ENCODE assay signal across 25 mouse cellular contexts in the genomic region with DNA sequence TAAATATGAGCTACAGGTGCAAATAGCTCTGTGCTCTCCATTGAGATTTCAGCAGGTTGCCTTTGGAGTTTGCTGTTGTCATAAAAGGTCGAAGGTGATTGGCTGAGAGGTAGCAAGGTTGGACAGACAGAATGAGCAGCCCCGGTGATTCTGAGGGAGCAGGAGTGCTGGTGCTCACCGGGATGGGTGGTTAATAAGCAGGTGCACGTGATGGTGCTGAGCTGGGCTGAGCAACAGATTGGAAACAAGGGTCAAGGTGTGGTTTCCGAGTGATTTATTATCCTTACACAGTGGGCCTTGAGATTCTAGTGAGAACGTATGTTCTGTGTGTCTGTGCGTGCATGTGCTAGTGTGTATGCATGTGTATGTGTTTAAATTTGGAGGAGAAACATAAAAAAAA. TPM values are rescaled to one million over a fixed set of nuclear protein-coding genes. Genes with fewer than 3 reads are reported as not detected.
DNase-seq lines count a peak whose midpoint lies in the region; ATAC-seq and TF ChIP-seq lines count a peak whose summit lies in the region.
"Had no signal": no experiment of that assay in that cellular context is flagged by ENCODE, and none has a peak within 500 bp of the region (broad histone marks: within the 10 kb centered on the region; RNA-seq: fewer than 3 reads in every experiment).

No protein-coding gene starts in this region.

- 63% methylated on average over 7 of the region's 7 CpGs for WGBS in intestine, embryonic 16.5 days
- WGBS in kidney, embryonic 15.5 days = 52% methylated on average over 7 of the region's 7 CpGs
- WGBS in small intestine, adult 2 months = 29% methylated on average over 7 of the region's 7 CpGs
- 85% methylated on average over 7 of the region's 7 CpGs for WGBS in heart, adult 2 months

- ATAC-seq in intestine, embryonic 16.5 days = peak; percentile 61
- ATAC-seq in kidney, embryonic 15.5 days (replicated peaks; ENCODE audit: low FRiP score) = peak; percentile 69

- H3K4me2 ChIP-seq in intestine, embryonic 16.5 days (ENCODE audit: low read depth, low read length) = no peak overlapping the region
- no peak overlapping the region for H3K4me2 ChIP-seq in kidney, embryonic 15.5 days
- H3K4me2 ChIP-seq: forebrain, embryonic 12.5 days; hindbrain, embryonic 15.5 days; midbrain, embryonic 12.5 days; neural tube, embryonic 12.5 days had no signal

- no peak overlapping the region for H3K4me3 ChIP-seq in intestine, embryonic 16.5 days (ENCODE audit: low read length)
- H3K4me3 ChIP-seq in kidney, embryonic 15.5 days (replicated peaks) = no peak overlapping the region
- no peak overlapping the region for H3K4me3 ChIP-seq in small intestine, adult 2 months (ENCODE audit: low read depth, low read length)
- H3K4me3 ChIP-seq in heart, adult 2 months = no peak overlapping the region
- H3K4me3 ChIP-seq: forebrain, embryonic 12.5 days; gastrocnemius, adult 2 months; hindbrain, embryonic 15.5 days; midbrain, embryonic 12.5 days; neural tube, embryonic 12.5 days had no signal

- no peaks in the 10 kb centered on the region for H3K79me2 ChIP-seq in heart, adult 2 months (replicated peaks; ENCODE audit: control insufficient read depth, insufficient read depth, low read length)

- DNase-seq in kidney, adult 8-10 months = peak; percentile 11 to 13
- no peak for DNase-seq in kidney, postnatal 14 days
- DNase-seq in gastrocnemius, postnatal 4 days (ENCODE audit: low spot score in 2 of 2) = no peak
- no peak for DNase-seq in heart, adult 2 months
- no peak for DNase-seq in layer of hippocampus, postnatal 25 days (ENCODE audit: extremely low spot score in 1 of 2, low spot score in 1 of 2)
- DNase-seq: B cell, adult 2 months; cerebellum, adult 18-20 months; cerebellum, postnatal 36 days; gastrocnemius, adult 2 months; heart, postnatal 36 days; liver; lung, adult 2 months; right cerebral cortex, postnatal 4 days had no signal

- TF ChIP-seq POLR2A in small intestine, adult 2 months (IDR thresholded peaks at IDR 0.05; ENCODE audit: low read depth, low read length) = no peak
- no peak for TF ChIP-seq POLR2A in heart, adult 2 months (IDR thresholded peaks at IDR 0.05; ENCODE audit: insufficient read depth, low read depth, low read length)

- H3K36me3 ChIP-seq in intestine, embryonic 16.5 days (ENCODE audit: control insufficient read depth, insufficient read depth, low read length) = peaks cover 9% of the 10 kb centered on the region
- peaks cover 12% of the 10 kb centered on the region for H3K36me3 ChIP-seq in kidney, embryonic 15.5 days
- H3K36me3 ChIP-seq in small intestine, adult 2 months (ENCODE audit: control insufficient read depth, insufficient read depth, low read length) = peaks cover 14% of the 10 kb centered on the region
- no peaks in the 10 kb centered on the region for H3K36me3 ChIP-seq in heart, adult 2 months (ENCODE audit: control insufficient read depth, insufficient read depth, low read length)
- H3K36me3 ChIP-seq: forebrain, embryonic 12.5 days; hindbrain, embryonic 15.5 days; midbrain, embryonic 12.5 days; neural tube, embryonic 12.5 days had no signal

- peak overlapping the region; percentile 91 for H3K27ac ChIP-seq in intestine, embryonic 16.5 days (ENCODE audit: low read length)
- H3K27ac ChIP-seq in kidney, embryonic 15.5 days = 0 out of 2 replicates have a peak overlapping the region, but pooled peaks have one; percentile 51
- peak overlapping the region; percentile 99 for H3K27ac ChIP-seq in small intestine, adult 2 months (ENCODE audit: insufficient read depth, low read depth, low read length)
- no peak overlapping the region for H3K27ac ChIP-seq in heart, adult 2 months
- H3K27ac ChIP-seq: forebrain, embryonic 12.5 days; gastrocnemius, adult 2 months; hindbrain, embryonic 15.5 days; midbrain, embryonic 12.5 days; neural tube, embryonic 12.5 days had no signal

- H3K9ac ChIP-seq in intestine, embryonic 16.5 days (ENCODE audit: low read depth, low read length) = no peak overlapping the region
- no peak overlapping the region for H3K9ac ChIP-seq in kidney, embryonic 15.5 days
- H3K9ac ChIP-seq in heart, adult 2 months (ENCODE audit: low read depth, low read length) = no peak overlapping the region
- H3K9ac ChIP-seq: forebrain, embryonic 12.5 days; hindbrain, embryonic 15.5 days; midbrain, embryonic 12.5 days; neural tube, embryonic 12.5 days had no signal

- TF ChIP-seq EP300 in heart, adult 2 months (IDR thresholded peaks at IDR 0.05; ENCODE audit: insufficient read depth, low read depth, low read length) = no peak

- intact Hi-C loops in heart, adult 2 months (cut with DNase I) = no loop called here

- no peaks in the 10 kb centered on the region for H3K27me3 ChIP-seq in intestine, embryonic 16.5 days (replicated peaks; ENCODE audit: control insufficient read depth, insufficient read depth, low read length)
- no peaks in the 10 kb centered on the region for H3K27me3 ChIP-seq in kidney, embryonic 15.5 days
- H3K27me3 ChIP-seq in small intestine, adult 2 months (ENCODE audit: control insufficient read depth, insufficient read depth, low read length) = no peaks in the 10 kb centered on the region
- no peaks in the 10 kb centered on the region for H3K27me3 ChIP-seq in heart, adult 2 months (ENCODE audit: control insufficient read depth, insufficient read depth, low read length)
- H3K27me3 ChIP-seq: forebrain, embryonic 12.5 days; hindbrain, embryonic 15.5 days; midbrain, embryonic 12.5 days; neural tube, embryonic 12.5 days had no signal

- no peak for TF ChIP-seq CTCF in small intestine, adult 2 months (IDR thresholded peaks at IDR 0.05; ENCODE audit: extremely low read depth, insufficient read length, insufficient replicate concordance, low read depth, low read length)
- TF ChIP-seq CTCF in heart, adult 2 months (IDR thresholded peaks at IDR 0.05) = no peak

- peaks cover 29% of the 10 kb centered on the region for H3K4me1 ChIP-seq in intestine, embryonic 16.5 days (ENCODE audit: control insufficient read depth, insufficient read depth, low read length)
- H3K4me1 ChIP-seq in kidney, embryonic 15.5 days = peaks cover 31% of the 10 kb centered on the region
- H3K4me1 ChIP-seq in small intestine, adult 2 months (ENCODE audit: control insufficient read depth, insufficient read depth, insufficient read length, low read length) = peaks cover 5% of the 10 kb centered on the region; the same call in 1 of the 2 replicates
- H3K4me1 ChIP-seq in heart, adult 2 months (ENCODE audit: control insufficient read depth, insufficient read depth, low read length) = peaks cover 4% of the 10 kb centered on the region
- H3K4me1 ChIP-seq: neural tube, embryonic 12.5 days had no signal

- no peaks in the 10 kb centered on the region for H3K9me3 ChIP-seq in intestine, embryonic 16.5 days (ENCODE audit: control insufficient read depth, low read length)
- no peaks in the 10 kb centered on the region for H3K9me3 ChIP-seq in kidney, embryonic 15.5 days (replicated peaks)
- H3K9me3 ChIP-seq: forebrain, embryonic 12.5 days; hindbrain, embryonic 15.5 days; midbrain, embryonic 12.5 days; neural tube, embryonic 12.5 days had no signal

RNA-seq across cellular contexts. Expression of gene Nobox, which starts 16.2 kb away (rescaled TPM):
- not detected in 2 replicates for polyA plus RNA-seq in intestine, embryonic 16.5 days (2015; fragmentation: Nextera tagmentation; extraction: Ambion mirVana)
- not detected in 2 replicates for polyA plus RNA-seq in kidney, embryonic 15.5 days (2015; fragmentation: Nextera tagmentation; extraction: Ambion mirVana)
- not detected in 2 replicates for polyA plus RNA-seq in small intestine, adult 2 months (2012; rRNA removed)
- not detected for total RNA-seq in gastrocnemius, postnatal 4 days (2021)
- not detected for total RNA-seq in heart, adult 2 months (2021)
- polyA plus RNA-seq in heart, adult 2 months (2012; rRNA removed) = not detected in 2 replicates
- not detected for total RNA-seq in layer of hippocampus, postnatal 25 days (2021)
- total RNA-seq: adrenal gland, postnatal 36 days; gastrocnemius, adult 2 months; heart, adult 18-20 months; heart, postnatal 36 days; left cerebral cortex, adult 18-20 months; megakaryocyte progenitor cell, adult 5-6 weeks; monocyte, adult 5-6 weeks had no signal
- polyA plus RNA-seq: forebrain, embryonic 12.5 days; hindbrain, embryonic 15.5 days; midbrain, embryonic 12.5 days; neural tube, embryonic 12.5 days had no signal

RNA-seq across cellular contexts. Expression of gene Arhgef5, which starts 27.8 kb away (rescaled TPM):
- polyA plus RNA-seq in intestine, embryonic 16.5 days (2015; fragmentation: Nextera tagmentation; extraction: Ambion mirVana) = 20.0 and 20.7 TPM in 2 replicates
- 13.9 and 16.7 TPM in 2 replicates for polyA plus RNA-seq in kidney, embryonic 15.5 days (2015; fragmentation: Nextera tagmentation; extraction: Ambion mirVana)
- polyA plus RNA-seq in small intestine, adult 2 months (2012; rRNA removed) = 19.6 and 47.1 TPM in 2 replicates
- 10 to 100 TPM in 1 of 2 experiments, 1 to 10 TPM in 1; 7.9 to 10.3 TPM for total RNA-seq in gastrocnemius, postnatal 4 days (2021)
- 10 to 100 TPM; 12.8 to 13.7 TPM for total RNA-seq in heart, adult 2 months (2021)
- 10.7 and 17.0 TPM in 2 replicates for polyA plus RNA-seq in heart, adult 2 months (2012; rRNA removed)
- 1 to 10 TPM; 2.0 to 2.2 TPM for total RNA-seq in layer of hippocampus, postnatal 25 days (2021)

Comparison
In these comparisons a context has a peak if more than half of its experiments do, and no peak if none do; other contexts are left out.
1. DNase-seq: peak in kidney, adult 8-10 months (2 of 2); none in kidney, postnatal 14 days (single experiment), gastrocnemius, postnatal 4 days (0 of 2), heart, adult 2 months (0 of 2) and layer of hippocampus, postnatal 25 days (0 of 2).